Mouse (Mus musculus) thymus, adult 2 months (tissue): Measurements from ENCODE around the gene Irgq.

ENCODE experiments used
- CTCF ChIP-seq: fragments of 200-500 bp; IDR thresholded peaks from 2 replicates; pipeline ENCODE4 v1.5.1; 2012; ENCODE audit warnings: mild to moderate bottlenecking, control low read depth, low read length, moderate library complexity, borderline replicate concordance; ENCODE audit not compliant: control insufficient read depth, poor library complexity, insufficient read depth; ENCODE audit errors: extremely low read depth
- POLR2A ChIP-seq: fragments of 200-500 bp; IDR thresholded peaks from 2 replicates; pipeline ENCODE4 v1.6.1; 2012; ENCODE audit warnings: mild to moderate bottlenecking, low read length, control low read depth, moderate library complexity; ENCODE audit not compliant: control insufficient read depth, poor library complexity, insufficient read depth; ENCODE audit errors: extremely low read depth

GRCm38 (mm10) chr7:24505447-24506064 is 24.9 kb upstream of the Irgq start:
- no peak for TF ChIP-seq CTCF
- no peak for TF ChIP-seq POLR2A
